Mouse (Mus musculus): ENCODE data around the gene Sh2b3. TPM values are rescaled to one million over a fixed set of nuclear protein-coding genes. Genes with fewer than 3 reads are reported as not detected.

Sh2b3 gene
- 5.1 and 6.1 TPM in 2 replicates for polyA plus RNA-seq (2015; fragmentation: Nextera tagmentation; extraction: Ambion mirVana)

DNA sequence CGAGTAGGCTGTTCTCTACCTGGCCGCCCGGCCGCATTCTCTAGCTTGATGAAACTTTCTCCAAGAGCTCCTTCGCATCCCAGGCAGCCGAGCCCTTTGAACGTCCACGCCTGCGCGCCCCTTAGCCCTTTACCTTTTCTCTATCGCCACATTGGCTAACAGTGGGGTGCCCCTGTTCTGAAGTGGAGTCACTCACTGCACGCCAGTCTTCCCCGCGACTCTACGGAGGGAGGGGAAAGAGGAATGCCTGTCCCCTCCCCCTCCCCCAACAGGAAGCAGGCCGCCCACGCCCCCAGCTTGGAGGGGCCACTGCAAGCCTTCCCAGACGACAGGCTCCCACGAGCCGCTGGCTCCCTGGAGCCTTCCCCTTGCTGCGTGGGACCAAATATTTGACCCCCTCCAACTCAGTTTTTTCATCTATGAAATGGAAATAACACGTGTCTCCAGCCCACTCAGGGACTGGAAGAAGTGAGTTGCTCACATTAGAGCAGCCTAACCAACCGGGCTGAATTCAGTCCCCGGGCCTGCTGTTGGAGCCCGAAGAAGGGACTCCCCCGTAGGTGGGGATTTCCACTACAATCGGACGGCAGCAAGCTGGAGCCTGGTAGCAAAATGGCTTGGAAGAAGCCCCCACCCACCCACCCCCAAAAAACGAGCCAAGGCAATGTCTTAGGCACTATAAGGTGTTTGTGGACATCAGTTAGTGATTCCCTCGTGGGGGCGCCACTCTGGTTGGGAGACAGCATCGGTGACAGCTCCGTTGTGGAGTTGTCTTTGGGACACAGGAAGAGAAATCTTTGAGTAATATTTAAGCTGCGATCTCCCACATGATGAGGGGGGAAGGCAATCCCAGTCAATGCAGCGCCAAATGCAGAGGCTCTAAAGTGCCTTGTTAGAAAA is at the start of gene Sh2b3:
Gene Sh2b3, minus strand, starts transcription at position 206 of the 900 bp plus-strand sequence.
- Histone ChIP-seq H3K27ac (ENCODE audit: low read length) (peak within 1 kb of the TSS; percentile 92), H3K4me1 (ENCODE audit: control insufficient read depth, low read depth, low read length) (peaks cover 69% of the 10 kb centered on the region), H3K36me3 (ENCODE audit: control insufficient read depth, insufficient read depth) (no peaks in the 10 kb centered on the region), H3K9ac (ENCODE audit: low read depth, low read length) (peak within 1 kb of the TSS; percentile 82), H3K4me3 (ENCODE audit: low read depth, low read length) (peak within 1 kb of the TSS; percentile 87), H3K9me3 (replicated peaks; ENCODE audit: control insufficient read depth, low read length) (no peaks in the 10 kb centered on the region), H3K4me2 (ENCODE audit: low read depth, low read length) (peak within 1 kb of the TSS; percentile 95), H3K27me3 (ENCODE audit: control insufficient read depth, insufficient read depth, low read depth, low read length) (peaks cover 9% of the 10 kb centered on the region)
- WGBS (ENCODE audit: insufficient replicate concordance), result 1% methylated on average over 35 of the region's 35 CpGs
- peak; percentile 8 for ATAC-seq (ENCODE audit: low read depth)

DNA sequence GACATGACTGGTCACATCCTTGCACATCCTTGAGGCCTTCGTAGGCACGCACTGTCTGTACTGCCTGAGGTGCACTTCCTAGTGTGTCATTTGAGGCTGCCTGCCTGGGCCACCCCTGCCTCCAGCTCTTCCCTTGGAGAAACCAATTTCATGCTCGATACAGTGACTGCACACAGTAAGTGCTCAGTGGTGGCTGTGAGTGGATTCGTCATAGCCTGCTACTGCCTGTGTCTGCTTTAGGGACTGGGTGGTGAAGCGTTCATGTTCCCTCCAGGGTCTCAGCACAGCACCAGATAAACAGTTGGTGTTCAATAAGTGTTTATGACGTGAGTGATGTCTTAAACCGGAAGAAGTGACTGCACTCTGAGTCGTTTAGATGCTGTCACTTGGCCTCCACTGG is 45.9 kb upstream of the Sh2b3 start:
- Histone ChIP-seq H3K9me3 (replicated peaks; ENCODE audit: control insufficient read depth, low read length) (peaks cover 2% of the 10 kb centered on the region; the same call in 1 of the 2 replicates), H3K4me2 (ENCODE audit: low read depth, low read length) (no peak overlapping the region), H3K9ac (ENCODE audit: low read depth, low read length) (no peak overlapping the region), H3K4me3 (ENCODE audit: low read depth, low read length) (no peak overlapping the region), H3K4me1 (ENCODE audit: control insufficient read depth, low read depth, low read length) (no peaks in the 10 kb centered on the region), H3K27me3 (ENCODE audit: control insufficient read depth, insufficient read depth, low read depth, low read length) (no peaks in the 10 kb centered on the region), H3K36me3 (ENCODE audit: control insufficient read depth, insufficient read depth) (no peaks in the 10 kb centered on the region; the same call in 1 of the 2 replicates), H3K27ac (ENCODE audit: low read length) (no peak overlapping the region)
- ATAC-seq (ENCODE audit: low read depth), result no peak
- 61% methylated on average over 8 of the region's 8 CpGs for WGBS (ENCODE audit: insufficient replicate concordance)

DNA sequence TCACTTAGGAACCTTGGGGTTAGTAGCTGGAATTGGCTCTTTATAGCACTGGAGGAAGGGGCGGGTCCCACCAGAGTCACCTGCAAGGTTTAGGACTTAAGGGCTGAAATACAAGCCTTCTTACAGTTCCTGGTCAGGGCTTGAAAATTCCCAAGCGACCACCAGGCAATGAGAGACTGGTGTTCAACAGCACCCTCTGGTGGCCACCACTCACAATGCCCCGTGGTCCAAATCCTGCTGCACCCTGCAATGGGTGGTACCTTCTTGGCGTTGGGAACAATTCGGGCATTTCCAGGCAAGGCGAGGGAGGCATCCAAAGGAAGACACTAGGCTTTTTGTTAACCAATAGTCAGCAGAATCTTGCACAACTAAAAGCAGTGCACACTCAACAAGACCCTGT is 41.8 kb upstream of the Sh2b3 start:
- Histone ChIP-seq H3K4me2 (ENCODE audit: low read depth, low read length) (no peak overlapping the region), H3K4me1 (ENCODE audit: control insufficient read depth, low read depth, low read length) (no peaks in the 10 kb centered on the region), H3K4me3 (ENCODE audit: low read depth, low read length) (no peak overlapping the region), H3K27ac (ENCODE audit: low read length) (no peak overlapping the region), H3K9me3 (replicated peaks; ENCODE audit: control insufficient read depth, low read length) (no peaks in the 10 kb centered on the region), H3K27me3 (ENCODE audit: control insufficient read depth, insufficient read depth, low read depth, low read length) (no peaks in the 10 kb centered on the region), H3K36me3 (ENCODE audit: control insufficient read depth, insufficient read depth) (no peaks in the 10 kb centered on the region), H3K9ac (ENCODE audit: low read depth, low read length) (no peak overlapping the region)
- WGBS (ENCODE audit: insufficient replicate concordance), result 48% methylated on average over 6 of the region's 6 CpGs
- ATAC-seq (ENCODE audit: low read depth), result no peak

DNA sequence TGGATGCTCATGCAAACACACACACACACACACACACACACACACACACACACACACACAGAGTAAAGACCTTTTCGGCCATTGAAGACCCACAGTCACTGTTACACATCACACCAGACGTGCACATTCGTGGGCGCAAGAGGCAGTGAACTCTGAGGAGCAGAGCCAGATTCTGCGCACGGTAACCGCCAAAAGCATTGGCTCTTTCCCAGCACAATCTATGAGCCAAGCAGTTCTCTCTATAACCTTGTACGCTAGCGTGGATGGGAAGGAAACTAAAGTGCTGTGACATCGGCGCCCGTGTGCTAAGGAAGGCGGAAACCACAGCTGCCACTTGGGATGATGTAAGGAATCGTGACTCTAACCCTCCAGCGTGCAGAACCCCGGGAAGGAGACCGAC is 41.3 kb upstream of the Sh2b3 start:
- Histone ChIP-seq H3K4me2 (ENCODE audit: low read depth, low read length) (no peak overlapping the region), H3K27me3 (ENCODE audit: control insufficient read depth, insufficient read depth, low read depth, low read length) (no peaks in the 10 kb centered on the region), H3K9ac (ENCODE audit: low read depth, low read length) (no peak overlapping the region), H3K36me3 (ENCODE audit: control insufficient read depth, insufficient read depth) (no peaks in the 10 kb centered on the region), H3K4me3 (ENCODE audit: low read depth, low read length) (no peak overlapping the region), H3K9me3 (replicated peaks; ENCODE audit: control insufficient read depth, low read length) (no peaks in the 10 kb centered on the region), H3K4me1 (ENCODE audit: control insufficient read depth, low read depth, low read length) (no peaks in the 10 kb centered on the region), H3K27ac (ENCODE audit: low read length) (no peak overlapping the region)
- WGBS (ENCODE audit: insufficient replicate concordance), result 67% methylated on average over 17 of the region's 17 CpGs
- no peak for ATAC-seq (ENCODE audit: low read depth)

DNA sequence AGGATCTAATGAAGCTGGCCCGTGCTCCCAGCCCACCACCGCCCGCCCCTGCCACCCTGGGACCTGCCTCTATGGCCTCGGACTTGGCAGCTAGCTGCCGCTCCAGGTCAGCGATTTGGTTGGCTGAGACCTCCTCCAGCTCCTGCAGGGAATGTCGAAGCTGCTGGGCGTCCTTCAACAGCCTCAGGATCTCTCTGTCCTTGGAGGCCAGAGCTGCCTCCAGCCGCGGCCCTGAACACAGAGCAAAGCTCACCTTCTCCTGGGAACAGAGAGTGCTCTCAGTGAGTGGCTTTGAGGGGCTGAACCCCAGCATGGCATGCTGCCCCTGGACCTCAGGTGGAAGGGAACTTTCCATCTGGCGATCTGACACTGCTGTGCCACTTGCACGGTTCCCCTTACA is 39.5 kb upstream of the Sh2b3 start:
- H3K9me3 ChIP-seq (replicated peaks; ENCODE audit: control insufficient read depth, low read length), result no peaks in the 10 kb centered on the region
- no peak overlapping the region for H3K4me2 ChIP-seq (ENCODE audit: low read depth, low read length)
- H3K4me3 ChIP-seq (ENCODE audit: low read depth, low read length), result no peak overlapping the region
- no peaks in the 10 kb centered on the region for H3K27me3 ChIP-seq (ENCODE audit: control insufficient read depth, insufficient read depth, low read depth, low read length)
- no peak overlapping the region for H3K9ac ChIP-seq (ENCODE audit: low read depth, low read length)
- H3K4me1 ChIP-seq (ENCODE audit: control insufficient read depth, low read depth, low read length), result no peaks in the 10 kb centered on the region
- H3K27ac ChIP-seq (ENCODE audit: low read length), result no peak overlapping the region
- 72% methylated on average over 12 of the region's 12 CpGs for WGBS (ENCODE audit: insufficient replicate concordance)
- no peak for ATAC-seq (ENCODE audit: low read depth)
- no peaks in the 10 kb centered on the region for H3K36me3 ChIP-seq (ENCODE audit: control insufficient read depth, insufficient read depth)

DNA sequence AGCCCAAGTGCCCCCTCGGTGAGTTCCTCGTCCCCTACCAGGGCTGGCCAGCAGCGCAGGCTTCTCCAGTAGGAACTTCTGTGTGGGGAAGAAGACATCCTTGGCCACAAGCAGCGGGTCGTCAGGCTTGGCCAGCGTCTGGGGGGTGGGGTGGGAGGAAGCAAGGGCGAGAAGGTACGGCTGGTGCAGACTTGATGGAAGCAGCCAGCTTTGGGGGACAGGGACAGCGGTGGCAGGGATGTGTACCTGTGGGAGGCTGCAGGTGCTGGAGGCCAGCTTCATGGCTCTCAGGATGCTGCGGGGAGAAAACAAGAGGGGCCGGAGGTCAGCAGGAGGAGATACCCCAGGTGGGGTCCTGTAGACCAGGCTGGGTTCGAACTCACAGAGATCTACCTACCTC is 37.6 kb upstream of the Sh2b3 start:
- no peak for ATAC-seq (ENCODE audit: low read depth)
- H3K4me1 ChIP-seq (ENCODE audit: control insufficient read depth, low read depth, low read length), result no peaks in the 10 kb centered on the region
- no peaks in the 10 kb centered on the region for H3K27me3 ChIP-seq (ENCODE audit: control insufficient read depth, insufficient read depth, low read depth, low read length)
- no peak overlapping the region for H3K9ac ChIP-seq (ENCODE audit: low read depth, low read length)
- no peak overlapping the region for H3K27ac ChIP-seq (ENCODE audit: low read length)
- 70% methylated on average over 12 of the region's 12 CpGs for WGBS (ENCODE audit: insufficient replicate concordance)
- H3K4me2 ChIP-seq (ENCODE audit: low read depth, low read length), result no peak overlapping the region
- no peaks in the 10 kb centered on the region for H3K9me3 ChIP-seq (replicated peaks; ENCODE audit: control insufficient read depth, low read length)
- H3K4me3 ChIP-seq (ENCODE audit: low read depth, low read length), result no peak overlapping the region
- no peaks in the 10 kb centered on the region for H3K36me3 ChIP-seq (ENCODE audit: control insufficient read depth, insufficient read depth)

DNA sequence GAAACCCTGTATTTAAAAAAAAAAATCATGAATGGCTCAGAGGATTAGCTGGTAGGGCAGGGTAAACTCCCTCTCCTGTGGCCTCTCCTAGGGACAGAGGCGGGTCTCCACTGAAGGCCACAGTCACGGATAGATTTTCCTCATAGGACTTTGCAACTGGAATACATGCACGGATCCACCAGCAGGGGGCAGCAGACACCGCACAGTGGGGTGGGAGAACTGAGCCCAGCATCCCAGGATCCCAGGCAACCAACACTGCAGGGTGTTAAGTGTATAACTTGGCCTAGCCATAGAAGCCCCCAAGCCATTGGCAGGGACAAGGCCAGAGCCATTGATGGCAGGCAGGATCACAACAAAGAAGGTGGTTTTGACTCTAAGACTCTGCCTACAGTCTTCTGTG is 34.7 kb upstream of the Sh2b3 start:
- H3K4me2 ChIP-seq (ENCODE audit: low read depth, low read length), result no peak overlapping the region
- no peak for ATAC-seq (ENCODE audit: low read depth)
- H3K9ac ChIP-seq (ENCODE audit: low read depth, low read length), result no peak overlapping the region
- 14% methylated on average over 4 of the region's 4 CpGs for WGBS (ENCODE audit: insufficient replicate concordance)
- no peaks in the 10 kb centered on the region for H3K9me3 ChIP-seq (replicated peaks; ENCODE audit: control insufficient read depth, low read length)
- H3K27ac ChIP-seq (ENCODE audit: low read length), result no peak overlapping the region
- no peaks in the 10 kb centered on the region for H3K36me3 ChIP-seq (ENCODE audit: control insufficient read depth, insufficient read depth)
- no peaks in the 10 kb centered on the region for H3K27me3 ChIP-seq (ENCODE audit: control insufficient read depth, insufficient read depth, low read depth, low read length)
- H3K4me3 ChIP-seq (ENCODE audit: low read depth, low read length), result no peak overlapping the region
- H3K4me1 ChIP-seq (ENCODE audit: control insufficient read depth, low read depth, low read length), result no peaks in the 10 kb centered on the region

DNA sequence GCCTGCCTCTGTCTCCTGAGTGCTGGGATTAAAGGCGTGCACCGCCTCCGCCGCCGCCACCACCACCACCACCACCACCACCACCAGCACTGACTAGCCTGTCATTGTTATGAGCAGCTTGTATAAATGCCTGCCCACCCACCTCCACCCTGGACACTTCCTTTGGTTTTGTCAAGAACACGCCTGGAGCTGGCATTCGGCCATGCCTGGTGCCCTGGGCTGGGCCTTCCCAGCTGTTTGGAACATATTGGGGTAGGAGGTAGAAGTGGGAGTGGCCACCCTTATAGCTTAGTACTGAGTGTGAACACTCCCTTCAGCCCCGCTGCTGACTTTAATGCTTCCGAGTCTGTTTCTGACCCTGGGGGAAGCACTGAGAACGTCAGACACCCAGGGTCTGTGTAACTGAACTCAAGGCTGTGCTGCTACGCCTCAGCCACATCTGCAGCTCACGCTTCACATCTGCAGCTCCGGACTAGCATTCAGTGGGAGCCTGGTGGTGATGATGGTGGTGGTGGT is 34.1 kb upstream of the Sh2b3 start:
- Histone ChIP-seq H3K9me3 (replicated peaks; ENCODE audit: control insufficient read depth, low read length) (no peaks in the 10 kb centered on the region), H3K4me3 (ENCODE audit: low read depth, low read length) (no peak overlapping the region), H3K36me3 (ENCODE audit: control insufficient read depth, insufficient read depth) (no peaks in the 10 kb centered on the region), H3K4me1 (ENCODE audit: control insufficient read depth, low read depth, low read length) (no peaks in the 10 kb centered on the region), H3K4me2 (ENCODE audit: low read depth, low read length) (no peak overlapping the region), H3K27me3 (ENCODE audit: control insufficient read depth, insufficient read depth, low read depth, low read length) (no peaks in the 10 kb centered on the region), H3K9ac (ENCODE audit: low read depth, low read length) (no peak overlapping the region), H3K27ac (ENCODE audit: low read length) (no peak overlapping the region)
- 83% methylated on average over 13 of the region's 13 CpGs for WGBS (ENCODE audit: insufficient replicate concordance)
- ATAC-seq (ENCODE audit: low read depth), result no peak

DNA sequence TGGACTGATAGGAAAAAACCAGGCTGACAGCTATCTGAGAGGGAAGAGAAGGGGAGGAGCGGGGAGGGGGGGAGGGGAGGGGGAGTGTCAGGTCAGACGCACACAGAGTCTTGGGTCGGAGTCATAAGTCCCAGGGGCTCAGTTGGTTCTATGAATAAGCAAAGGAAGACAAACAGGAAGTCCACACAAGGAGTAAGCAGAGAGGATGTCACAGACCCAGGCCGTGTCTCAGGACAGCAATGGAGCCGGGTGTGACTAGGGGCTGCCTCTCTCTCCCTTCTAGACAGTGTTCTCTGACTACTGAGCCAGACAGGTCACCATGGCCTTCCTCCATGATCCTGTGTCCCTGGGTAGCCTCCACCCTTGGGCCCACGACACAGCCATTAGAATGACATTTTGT is 33.4 kb upstream of the Sh2b3 start:
- WGBS (ENCODE audit: insufficient replicate concordance), result 38% methylated on average over 6 of the region's 6 CpGs
- 0 out of 2 replicates have a peak, but pooled peaks have one; percentile 20 for ATAC-seq (ENCODE audit: low read depth)
- H3K27ac ChIP-seq (ENCODE audit: low read length), result no peak overlapping the region

More for the DNA sequence above, 33.4 kb upstream of the Sh2b3 start:
- H3K4me2 ChIP-seq (ENCODE audit: low read depth, low read length), result no peak overlapping the region
- H3K4me1 ChIP-seq (ENCODE audit: control insufficient read depth, low read depth, low read length), result no peaks in the 10 kb centered on the region
- no peaks in the 10 kb centered on the region for H3K36me3 ChIP-seq (ENCODE audit: control insufficient read depth, insufficient read depth)
- no peaks in the 10 kb centered on the region for H3K27me3 ChIP-seq (ENCODE audit: control insufficient read depth, insufficient read depth, low read depth, low read length)
- no peak overlapping the region for H3K4me3 ChIP-seq (ENCODE audit: low read depth, low read length)
- no peak overlapping the region for H3K9ac ChIP-seq (ENCODE audit: low read depth, low read length)
- H3K9me3 ChIP-seq (replicated peaks; ENCODE audit: control insufficient read depth, low read length), result no peaks in the 10 kb centered on the region
